Mouse (Mus musculus) CH12.LX (cell line): ENCODE data around the gene Nbas.

Experiments used
- BHLHE40 ChIP-seq: IDR thresholded peaks from 2 replicates; pipeline ENCODE4 v1.6.1; 2011; ENCODE audit warnings: mild to moderate bottlenecking, low read depth, low read length, improper control_type of control experiment
- CTCF ChIP-seq, 2 experiments: IDR thresholded peaks in 1 of 2; conservative IDR thresholded peaks in 1 of 2; 2 replicates each; pipeline ENCODE4 v1.5.1; 2011 to 2012; ENCODE audit warnings: low read depth in 2 of 2, low read length in 2 of 2, improper control_type of control experiment in 1 of 2, inconsistent platforms in 1 of 2, mild to moderate bottlenecking in 1 of 2, moderate library complexity in 1 of 2
- E2F4 ChIP-seq: IDR thresholded peaks from 2 replicates; pipeline ENCODE4 v1.6.1; 2011; ENCODE audit warnings: low read depth, low read length, improper control_type of control experiment; ENCODE audit not compliant: insufficient replicate concordance
- ELF1 ChIP-seq: IDR thresholded peaks from 2 replicates; pipeline ENCODE4 v1.6.1; 2014; ENCODE audit warnings: low read depth, mild to moderate bottlenecking, inconsistent platforms, low read length, improper control_type of control experiment
- EP300 ChIP-seq: IDR thresholded peaks from 2 replicates; pipeline ENCODE4 v1.6.1; 2011; ENCODE audit warnings: low read length, improper control_type of control experiment
- MAZ ChIP-seq: IDR thresholded peaks from 2 replicates; pipeline ENCODE4 v1.6.1; 2012; ENCODE audit warnings: low read depth, mild to moderate bottlenecking, inconsistent platforms, low read length, improper control_type of control experiment, moderate library complexity
- PAX5 ChIP-seq: IDR thresholded peaks from 2 replicates; pipeline ENCODE4 v1.6.1; 2012; ENCODE audit warnings: low read length, inconsistent platforms, mixed read lengths
- POLR2A ChIP-seq: IDR thresholded peaks from 2 replicates; pipeline ENCODE4 v1.6.1; 2011; ENCODE audit warnings: low read depth, mild to moderate bottlenecking, improper control_type of control experiment, low read length
- POLR2AphosphoS2 ChIP-seq: IDR thresholded peaks from 2 replicates; pipeline ENCODE4 v1.6.1; 2011; ENCODE audit warnings: low read depth, low read length, improper control_type of control experiment
- UBTF ChIP-seq: IDR thresholded peaks from 2 replicates; pipeline ENCODE4 v1.6.1; 2012; ENCODE audit warnings: low read depth, mild to moderate bottlenecking, inconsistent platforms, low read length, improper control_type of control experiment, moderate library complexity

- TF ChIP-seq CTCF (conservative IDR thresholded peaks at IDR 0.05 in 1 of 2, IDR thresholded peaks at IDR 0.05 in 1 of 2; ENCODE audit: low read depth in 2 of 2, low read length in 2 of 2) (no peak), EP300 (no peak), POLR2AphosphoS2 (no peak), POLR2A (no peak), E2F4 (no peak), ELF1 (no peak), PAX5 (no peak), MAZ (no peak), UBTF (no peak), BHLHE40 (no peak)
Measured at GRCm38 (mm10) chr12:13518082-13518481, 249.1 kb downstream of the Nbas start.
